Mouse (Mus musculus): ENCODE results near the gene Cachd1.

The Cachd1 gene

DNA sequence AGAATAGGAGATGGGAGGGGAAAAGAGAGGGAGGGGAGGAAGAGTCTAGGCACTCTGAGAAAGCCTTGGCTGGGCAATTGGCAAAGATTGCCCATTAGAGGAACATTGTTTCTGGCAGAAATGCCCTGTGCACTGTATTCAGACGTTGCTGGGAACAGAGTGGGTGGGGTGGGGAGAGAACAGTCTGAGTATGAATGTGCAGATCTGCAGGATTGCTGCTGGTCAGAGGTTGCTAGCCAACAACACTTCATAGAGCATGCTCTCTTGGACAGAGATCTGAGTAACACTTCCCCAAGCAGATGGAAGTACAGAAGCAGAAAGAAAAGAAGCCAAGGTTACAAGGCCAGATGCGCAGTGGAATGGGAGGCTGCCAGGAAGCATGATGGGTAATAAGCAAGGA lies 285.7 kb downstream of the Cachd1 start:
- no peak for DNase-seq (ENCODE audit: low spot score in 2 of 2)

- no peak for DNase-seq (ENCODE audit: low spot score in 2 of 2)
Observed at GRCm38 (mm10) chr4:101066401-101066800, 289.9 kb downstream of the Cachd1 start.

- DNase-seq (ENCODE audit: low spot score in 2 of 2) = peak; percentile 21 to 32
Observed at GRCm38 (mm10) chr4:101068786-101069153, 292.3 kb downstream of the Cachd1 start, which contains the start of gene Raver2. Raver2 (plus strand) TSS chr4:101068983.

DNA sequence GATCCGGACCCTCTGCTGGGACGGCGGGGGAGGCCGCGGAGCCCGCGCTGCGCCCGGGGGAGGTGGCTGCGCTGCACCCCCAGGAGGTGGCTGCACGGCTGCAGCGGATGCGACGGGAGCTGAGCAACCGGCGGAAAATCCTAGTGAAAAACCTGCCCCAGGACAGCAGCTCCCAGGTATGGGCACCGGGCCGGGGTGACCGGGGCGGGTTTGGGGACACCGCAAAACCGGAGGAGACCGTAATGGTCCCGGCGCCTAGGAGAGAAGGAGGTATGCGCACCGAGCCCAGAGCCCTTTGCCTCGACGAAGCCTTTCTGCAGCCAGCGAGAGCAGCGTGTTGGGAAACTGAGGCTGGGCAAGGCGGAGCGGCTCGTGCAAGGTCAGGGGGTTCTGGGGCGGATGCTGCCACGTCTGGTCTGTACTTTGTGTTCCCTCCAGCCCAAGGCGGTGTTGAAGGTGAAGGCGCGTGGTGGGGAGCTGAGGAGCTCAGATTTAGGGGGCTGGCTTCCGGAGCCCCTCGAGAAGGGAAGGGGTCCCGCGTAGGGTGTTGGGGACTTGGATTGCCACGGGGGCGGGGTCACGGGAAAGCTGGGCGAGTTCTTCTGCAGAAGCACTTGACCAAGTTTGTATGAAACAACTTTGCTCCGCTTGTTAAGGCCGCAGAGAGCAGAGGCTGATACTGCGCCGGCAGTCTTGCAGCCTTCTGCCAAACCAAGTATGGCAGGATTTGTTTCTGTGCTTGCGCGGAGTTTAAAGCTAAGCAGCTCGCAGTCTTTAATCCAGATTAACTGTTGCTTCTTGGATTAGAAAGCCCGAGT lies 292.9 kb downstream of the Cachd1 start:
- DNase-seq (ENCODE audit: low spot score in 2 of 2) = no peak

- DNase-seq (ENCODE audit: low spot score in 2 of 2) = no peak
Observed at GRCm38 (mm10) chr4:101071570-101071969, 295.1 kb downstream of the Cachd1 start.

GRCm38 (mm10) chr4:101076425-101076824 lies 299.9 kb downstream of the Cachd1 start:
- DNase-seq (ENCODE audit: low spot score in 2 of 2) = no peak

Measured in natural killer cell, adult 2 months (primary cell).